Mouse (Mus musculus) erythroblast, embryonic 14.5 days (primary cell): ENCODE measurements around the gene Nrxn3. TPM values are rescaled to one million over a fixed set of nuclear protein-coding genes. Genes with fewer than 3 reads are reported as not detected.

Experiments used
- H3K27me3 ChIP-seq: 2 replicates; pipeline ENCODE4 v1.6.1; 2012; ENCODE audit warnings: inconsistent platforms; ENCODE audit not compliant: control insufficient read depth
- H3K36me3 ChIP-seq: 2 replicates; pipeline ENCODE4 v1.6.1; 2012; ENCODE audit warnings: mild to moderate bottlenecking, inconsistent platforms; ENCODE audit not compliant: control insufficient read depth
- H3K4me1 ChIP-seq: 2 replicates; pipeline ENCODE4 v1.6.1; 2012; ENCODE audit warnings: inconsistent platforms; ENCODE audit not compliant: control insufficient read depth
- H3K4me3 ChIP-seq: replicated peaks from 2 replicates; pipeline ENCODE3; 2012; ENCODE audit warnings: moderate library complexity, mild to moderate bottlenecking, inconsistent platforms
- H3K9me3 ChIP-seq: 2 replicates; pipeline ENCODE4 v1.6.1; 2012; ENCODE audit warnings: low read length, inconsistent platforms, mixed read lengths; ENCODE audit not compliant: control insufficient read depth
- GATA1 ChIP-seq: IDR thresholded peaks from 2 replicates; pipeline ENCODE4 v1.6.1; 2012; ENCODE audit warnings: low read length, inconsistent platforms, mixed read lengths
- TAL1 ChIP-seq: IDR thresholded peaks from 3 replicates; pipeline ENCODE4 v1.6.1; 2012; ENCODE audit warnings: low read length, inconsistent platforms, mixed read lengths
- polyA plus RNA-seq: library from polyadenylated mRNA; stranded (reverse); fragments of >175 nt; gene quantifications from 2 replicates; pipeline ENCODE4 v1.2.3, GENCODE M21; 2012

The Nrxn3 gene
- polyA plus RNA-seq, 1 experiment, result not detected

DNA sequence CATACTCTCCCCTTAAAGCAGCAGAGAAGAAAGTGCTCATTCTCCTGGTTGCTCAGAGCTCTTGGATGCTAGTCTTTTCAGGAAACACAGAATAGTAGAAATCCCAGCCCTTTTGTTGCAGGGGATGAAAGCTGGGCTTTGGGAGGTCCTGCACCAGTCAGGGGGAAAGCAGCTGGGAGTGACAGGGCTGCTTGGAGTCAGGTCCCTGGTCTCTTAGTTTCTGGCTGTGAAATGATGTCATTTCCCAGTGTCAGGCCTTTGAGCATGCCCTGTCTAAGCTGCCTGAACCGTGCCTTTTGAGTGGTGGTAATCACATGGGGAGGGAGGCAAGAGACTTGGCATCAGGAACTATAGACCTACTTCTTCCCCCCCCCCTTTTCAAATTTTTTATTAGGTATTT lies 12.4 kb downstream of the Nrxn3 start:
- Histone ChIP-seq H3K9me3 (peaks cover 4% of the 10 kb centered on the region; the same call in 1 of the 2 replicates), H3K36me3 (no peaks in the 10 kb centered on the region), H3K27me3 (no peaks in the 10 kb centered on the region), H3K4me3 (no peak overlapping the region), H3K4me1 (no peaks in the 10 kb centered on the region)
- no peak for TF ChIP-seq TAL1
- no peak for TF ChIP-seq GATA1

DNA sequence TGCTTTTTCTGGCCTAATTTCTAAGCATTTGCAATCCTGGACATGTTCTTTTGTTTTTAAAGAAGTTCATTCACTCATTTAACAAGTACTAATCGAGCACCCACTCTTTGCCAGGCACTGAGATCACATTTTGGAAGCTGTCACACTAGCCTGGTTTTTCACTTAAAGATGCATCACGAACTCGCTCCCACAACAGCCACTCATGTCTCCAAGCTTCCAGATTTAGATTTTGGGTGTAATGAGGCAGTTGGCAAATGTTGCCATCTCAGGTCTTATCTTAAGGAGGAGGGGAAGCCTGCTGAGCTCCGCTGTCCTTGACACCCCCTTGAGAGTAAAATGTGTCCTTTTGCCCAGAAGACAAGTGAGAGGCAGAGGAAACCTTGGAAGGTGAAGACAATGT lies 14.4 kb downstream of the Nrxn3 start:
- TF ChIP-seq TAL1 (no peak), GATA1 (no peak)
- peaks cover 4% of the 10 kb centered on the region; the same call in 1 of the 2 replicates for H3K9me3 ChIP-seq
- no peak overlapping the region for H3K4me3 ChIP-seq
- no peaks in the 10 kb centered on the region for H3K36me3 ChIP-seq
- H3K27me3 ChIP-seq, result no peaks in the 10 kb centered on the region
- H3K4me1 ChIP-seq, result no peaks in the 10 kb centered on the region

DNA sequence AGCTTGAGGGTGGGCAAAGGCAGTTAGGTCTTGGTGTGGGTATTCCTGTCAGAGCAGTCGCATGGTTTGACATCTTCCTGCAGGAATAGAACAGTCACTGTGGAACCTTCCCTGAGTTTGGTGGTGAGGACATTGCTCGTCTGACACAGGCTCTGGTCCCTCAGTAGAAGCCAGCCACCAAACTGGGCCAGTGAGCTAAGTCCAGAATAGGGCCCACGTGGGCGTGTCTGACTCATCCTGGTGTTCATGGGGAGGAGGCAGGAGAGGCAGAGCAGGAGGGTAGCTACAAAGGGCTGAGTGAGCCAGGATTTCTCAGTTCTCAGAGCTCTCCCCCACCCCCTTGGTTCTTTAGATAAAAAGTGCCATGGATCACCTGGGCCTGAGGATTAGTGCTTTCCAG lies 15.9 kb downstream of the Nrxn3 start:
- TF ChIP-seq TAL1 (no peak), GATA1 (no peak)
- peaks cover 4% of the 10 kb centered on the region; the same call in 1 of the 2 replicates for H3K9me3 ChIP-seq
- no peaks in the 10 kb centered on the region for H3K4me1 ChIP-seq
- H3K36me3 ChIP-seq, result no peaks in the 10 kb centered on the region
- no peaks in the 10 kb centered on the region for H3K27me3 ChIP-seq
- H3K4me3 ChIP-seq, result no peak overlapping the region

DNA sequence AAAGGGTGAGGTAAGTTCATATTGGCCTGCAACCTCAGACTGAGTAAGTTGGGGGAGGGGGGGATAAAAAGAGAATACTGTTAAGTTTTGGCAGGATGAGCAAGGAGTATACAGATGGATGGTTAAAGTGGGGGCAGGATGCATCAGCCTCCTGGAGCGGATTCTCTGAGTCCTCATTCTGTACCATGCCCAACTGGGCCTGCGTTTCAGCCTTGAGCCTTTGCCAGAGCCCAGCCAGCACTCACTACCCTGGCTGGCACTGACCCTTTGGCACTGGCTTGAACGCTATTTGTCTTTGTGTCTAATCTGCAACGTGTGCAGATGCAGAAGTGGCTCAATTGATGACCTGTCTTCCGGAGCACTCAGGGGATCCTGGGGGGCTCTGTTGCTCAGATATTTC lies 24.1 kb downstream of the Nrxn3 start:
- peaks cover 4% of the 10 kb centered on the region; the same call in 1 of the 2 replicates for H3K9me3 ChIP-seq
- no peaks in the 10 kb centered on the region for H3K27me3 ChIP-seq
- H3K4me3 ChIP-seq, result no peak overlapping the region
- H3K36me3 ChIP-seq, result no peaks in the 10 kb centered on the region
- TF ChIP-seq TAL1 (no peak), GATA1 (no peak)
- no peaks in the 10 kb centered on the region for H3K4me1 ChIP-seq

DNA sequence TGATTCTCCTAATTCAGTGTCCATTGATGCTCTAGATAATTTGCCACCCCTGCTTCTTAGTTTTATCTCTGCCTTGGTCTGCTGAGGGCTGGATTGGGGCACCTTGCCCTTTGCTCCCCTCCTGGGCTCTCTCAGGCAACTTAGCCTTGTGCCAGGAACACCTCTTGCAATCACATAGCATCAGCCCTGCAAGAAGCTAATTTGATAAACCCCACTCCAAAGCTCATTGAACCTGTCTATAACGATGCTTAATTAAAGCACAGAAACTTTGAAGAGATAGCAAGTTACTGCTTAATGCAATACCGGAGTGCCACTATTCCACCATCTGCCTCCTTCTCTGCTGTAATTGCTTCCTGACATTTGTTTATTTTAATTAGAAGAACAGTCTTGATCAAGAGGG lies 42.1 kb downstream of the Nrxn3 start:
- TF ChIP-seq TAL1, result no peak
- Histone ChIP-seq H3K9me3 (no peaks in the 10 kb centered on the region), H3K27me3 (no peaks in the 10 kb centered on the region), H3K4me1 (no peaks in the 10 kb centered on the region), H3K36me3 (no peaks in the 10 kb centered on the region), H3K4me3 (no peak overlapping the region)

DNA sequence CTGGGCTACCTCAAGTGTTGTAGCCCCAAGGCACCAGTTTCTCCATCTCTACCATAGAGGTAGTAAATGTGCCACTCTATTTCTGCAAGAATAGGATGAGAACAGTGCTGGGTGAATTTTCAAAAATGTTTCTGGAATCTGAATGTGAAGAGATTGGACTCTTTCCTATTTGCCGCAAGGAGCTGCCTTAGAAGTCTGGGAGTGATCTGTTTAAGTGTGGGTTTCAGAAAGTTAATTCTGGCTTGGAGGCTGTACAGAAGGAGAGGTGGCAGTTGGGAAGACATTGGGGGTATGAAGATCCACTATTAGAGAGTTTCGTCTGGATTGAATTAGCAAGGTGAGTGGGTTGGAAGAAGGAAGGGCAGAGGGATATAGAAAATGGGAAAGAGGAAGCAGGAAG lies 52.0 kb downstream of the Nrxn3 start:
- Histone ChIP-seq H3K36me3 (no peaks in the 10 kb centered on the region), H3K9me3 (no peaks in the 10 kb centered on the region; the same call in 1 of the 2 replicates), H3K4me1 (no peaks in the 10 kb centered on the region), H3K27me3 (no peaks in the 10 kb centered on the region), H3K4me3 (no peak overlapping the region)
- TF ChIP-seq GATA1 (no peak), TAL1 (no peak)

DNA sequence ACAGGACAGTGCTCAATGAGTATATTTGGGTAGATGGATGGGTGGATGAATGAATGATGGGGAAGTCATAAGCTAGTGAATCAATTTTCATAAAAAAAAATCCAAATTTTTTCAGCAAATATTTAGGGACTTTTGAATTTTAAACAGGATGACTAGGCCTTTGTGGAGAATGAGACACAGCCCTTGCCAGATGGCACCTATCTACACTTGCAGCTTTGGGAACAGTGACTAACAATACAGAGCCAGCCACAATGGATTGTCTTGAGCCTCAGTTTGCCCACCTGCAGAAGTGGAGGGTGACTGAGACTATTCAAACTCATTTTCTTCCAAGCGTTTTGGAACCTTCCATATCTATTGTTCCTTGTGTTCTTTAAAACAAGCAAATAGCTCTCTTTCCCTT lies 55.4 kb downstream of the Nrxn3 start:
- H3K4me1 ChIP-seq, result no peaks in the 10 kb centered on the region
- no peak for TF ChIP-seq GATA1
- TF ChIP-seq TAL1, result no peak
- H3K27me3 ChIP-seq, result no peaks in the 10 kb centered on the region
- no peaks in the 10 kb centered on the region for H3K36me3 ChIP-seq
- no peak overlapping the region for H3K4me3 ChIP-seq
- no peaks in the 10 kb centered on the region for H3K9me3 ChIP-seq

DNA sequence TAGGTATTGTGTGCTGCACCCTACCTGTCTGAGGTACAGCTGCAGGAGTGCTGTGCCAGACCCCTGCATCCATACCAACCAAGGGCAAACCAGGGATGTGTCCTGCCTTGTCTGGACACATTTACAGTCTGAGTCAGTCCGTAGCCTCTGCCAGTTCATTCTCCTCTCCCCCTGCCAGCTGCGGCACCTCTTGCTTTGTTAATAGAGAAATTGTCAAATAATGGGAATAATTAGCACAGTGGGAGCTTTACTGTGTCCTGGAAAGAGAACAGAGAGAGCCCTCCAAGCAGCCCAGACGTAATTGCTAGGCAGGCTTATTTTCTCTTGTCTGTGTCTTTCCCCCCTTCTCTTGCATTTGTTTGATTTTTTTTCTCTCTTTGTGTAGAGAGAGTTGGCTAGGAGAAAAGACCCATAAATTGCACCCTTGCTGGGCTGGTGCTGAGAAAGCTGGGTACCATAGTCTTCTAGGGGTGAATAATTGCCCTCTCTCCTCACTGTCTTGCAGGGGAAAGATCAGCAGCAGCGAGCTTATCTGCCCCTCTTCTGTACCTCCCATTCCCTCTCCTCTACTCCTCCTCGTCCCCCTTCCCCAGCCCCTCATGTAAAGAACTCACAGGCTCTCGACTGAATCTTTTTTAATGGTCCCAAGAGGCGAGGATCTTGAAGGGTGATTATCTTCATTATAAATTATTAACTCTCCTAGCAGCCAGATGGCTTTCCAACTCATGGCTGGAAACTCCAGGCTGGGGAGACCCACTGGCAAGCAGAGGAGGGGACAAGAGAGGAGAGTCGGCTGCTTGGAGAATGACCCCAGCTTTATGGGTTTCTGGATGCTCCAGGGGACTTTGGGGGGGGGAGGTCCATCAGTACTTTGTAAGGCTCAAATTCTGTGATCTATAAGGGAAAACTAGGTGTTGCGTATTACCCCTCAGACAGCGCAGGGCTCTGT lies 61.8 kb downstream of the Nrxn3 start:
- Histone ChIP-seq H3K36me3 (no peaks in the 10 kb centered on the region), H3K27me3 (no peaks in the 10 kb centered on the region), H3K9me3 (no peaks in the 10 kb centered on the region; the same call in 1 of the 2 replicates), H3K4me3 (no peak overlapping the region), H3K4me1 (no peaks in the 10 kb centered on the region)
- no peak for TF ChIP-seq TAL1
- TF ChIP-seq GATA1, result no peak

DNA sequence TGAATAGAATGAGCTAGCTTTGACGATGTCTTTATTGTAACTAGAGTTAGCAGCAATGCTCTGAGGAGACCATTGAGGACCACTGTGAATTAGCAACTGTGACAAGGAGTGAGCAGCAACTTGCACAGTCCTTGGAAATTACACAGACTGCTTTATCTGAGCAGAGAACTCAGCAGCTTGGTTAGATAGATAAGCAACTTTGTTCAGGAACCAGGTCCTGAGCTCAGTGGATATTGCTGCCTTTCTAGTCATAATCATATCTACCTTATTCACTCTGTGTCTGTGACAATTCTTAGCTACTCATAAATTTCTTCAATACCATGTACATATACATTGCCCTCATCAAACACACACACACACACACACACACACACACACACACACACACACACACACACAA lies 70.6 kb downstream of the Nrxn3 start:
- Histone ChIP-seq H3K4me3 (no peak overlapping the region), H3K9me3 (peaks cover 15% of the 10 kb centered on the region), H3K27me3 (no peaks in the 10 kb centered on the region), H3K4me1 (no peaks in the 10 kb centered on the region), H3K36me3 (no peaks in the 10 kb centered on the region)
- TF ChIP-seq TAL1 (no peak), GATA1 (no peak)
